Mouse (Mus musculus) activated CD4-positive, CD25-positive, alpha-beta regulatory T cell (primary cell): Measurements from ENCODE around the gene Ppid. TPM values are rescaled to one million over a fixed set of nuclear protein-coding genes. Genes with fewer than 3 reads are reported as not detected.

Experiments used
- polyA plus RNA-seq, 2 experiments: library from polyadenylated mRNA; unstranded; fragments of 100-300 nt; shearing (Covaris generic); gene quantifications; one replicate each; pipeline ENCODE4 v1.2.1; 2017

Gene Ppid
- 10 to 100 TPM; 80.7 to 88.0 TPM for polyA plus RNA-seq

GRCm38 (mm10) chr3:79590863-79591792 is at the start of gene Ppid:
Gene Ppid (plus strand): TSS chr3:79591342.

GRCm38 (mm10) chr3:79567703-79568362 is 23.3 kb upstream of the Ppid start, which contains the start of gene Fnip2:
Gene Fnip2 (minus strand): TSS chr3:79567796.

GRCm38 (mm10) chr3:79628561-79629415 is 37.6 kb downstream of the Ppid start, which contains the start of gene 4930579G24Rik:
Gene 4930579G24Rik (plus strand): TSS chr3:79629079.

GRCm38 (mm10) chr3:79629416-79629730 is 38.2 kb downstream of the Ppid start, which contains the start of gene Etfdh:
Gene Etfdh (minus strand): TSS chr3:79629500.

Other genes with a start within 250 kb of the Ppid start
- gene Fnip2, start 23.5 kb upstream of the Ppid start, polyA plus RNA-seq, result under 1 TPM; 0.37 to 0.92 TPM
- 10 to 100 TPM in 1 of 2 experiments, 1 to 10 TPM in 1; 8.3 to 14.3 TPM for gene 4930579G24Rik, start 37.7 kb downstream of the Ppid start, polyA plus RNA-seq
- gene Etfdh, start 38.2 kb downstream of the Ppid start, polyA plus RNA-seq, result 10 to 100 TPM; 38.6 to 61.6 TPM
- under 1 TPM in 1 of 2 experiments, not detected in 1; 0.16 TPM for gene Rxfp1, start 146.5 kb downstream of the Ppid start, polyA plus RNA-seq